Mouse (Mus musculus): ENCODE data around the gene Rpap3.

The Rpap3 gene

GRCm38 (mm10) chr15:97705211-97706050 is at the start of gene Rpap3:
TSS of gene Rpap3 (minus strand) at chr15:97705825.
- DNase-seq: peak; percentile 90

GRCm38 (mm10) chr15:97755361-97755760 is 49.7 kb upstream of the Rpap3 start:
- no peak for DNase-seq

GRCm38 (mm10) chr15:97754476-97754875 is 48.9 kb upstream of the Rpap3 start:
- DNase-seq: peak; percentile 29

- peak; percentile 62 for DNase-seq
Observed at GRCm38 (mm10) chr15:97752491-97752890, 46.9 kb upstream of the Rpap3 start.

- DNase-seq: peak; percentile 36
Observed at GRCm38 (mm10) chr15:97751676-97752075, 46.1 kb upstream of the Rpap3 start.

- peak; percentile 75 for DNase-seq
Observed at GRCm38 (mm10) chr15:97750697-97751096, 45.1 kb upstream of the Rpap3 start.

GRCm38 (mm10) chr15:97749841-97750240 is 44.2 kb upstream of the Rpap3 start:
- DNase-seq: no peak

GRCm38 (mm10) chr15:97749397-97749796 is 43.8 kb upstream of the Rpap3 start:
- DNase-seq: no peak

- DNase-seq: no peak
Observed at GRCm38 (mm10) chr15:97748964-97749363, 43.3 kb upstream of the Rpap3 start.

GRCm38 (mm10) chr15:97748309-97748708 is 42.7 kb upstream of the Rpap3 start:
- no peak for DNase-seq

GRCm38 (mm10) chr15:97747486-97747885 is 41.9 kb upstream of the Rpap3 start:
- no peak for DNase-seq

- no peak for DNase-seq
Observed at GRCm38 (mm10) chr15:97746748-97747147, 41.1 kb upstream of the Rpap3 start.

- no peak for DNase-seq
Observed at GRCm38 (mm10) chr15:97746278-97746677, 40.7 kb upstream of the Rpap3 start.

GRCm38 (mm10) chr15:97745331-97745730 is 39.7 kb upstream of the Rpap3 start:
- peak; percentile 82 for DNase-seq

- no peak for DNase-seq
Observed at GRCm38 (mm10) chr15:97744930-97745329, 39.3 kb upstream of the Rpap3 start.

GRCm38 (mm10) chr15:97743961-97744525 is 38.4 kb upstream of the Rpap3 start:
- no peak for DNase-seq

- DNase-seq: peak; percentile 52
Observed at GRCm38 (mm10) chr15:97743210-97743609, 37.6 kb upstream of the Rpap3 start.

GRCm38 (mm10) chr15:97742600-97742999 is 37.0 kb upstream of the Rpap3 start:
- DNase-seq: no peak

- DNase-seq: no peak
Observed at GRCm38 (mm10) chr15:97742074-97742473, 36.4 kb upstream of the Rpap3 start.

GRCm38 (mm10) chr15:97741662-97742061 is 36.0 kb upstream of the Rpap3 start:
- DNase-seq: no peak

- DNase-seq: no peak
Observed at GRCm38 (mm10) chr15:97740283-97740732, 34.7 kb upstream of the Rpap3 start.

- DNase-seq: no peak
Observed at GRCm38 (mm10) chr15:97738923-97739322, 33.3 kb upstream of the Rpap3 start.

GRCm38 (mm10) chr15:97731988-97732387 is 26.4 kb upstream of the Rpap3 start:
- DNase-seq: no peak

- no peak for DNase-seq
Observed at GRCm38 (mm10) chr15:97731111-97731510, 25.5 kb upstream of the Rpap3 start, which contains the start of gene Endou. TSS of gene Endou (minus strand) at chr15:97731339.
